Mouse (Mus musculus): ENCODE results near the gene Swt1. TPM values are rescaled to one million over a fixed set of nuclear protein-coding genes. Genes with fewer than 3 reads are reported as not detected.

Swt1 gene
- polyA plus RNA-seq, 1 experiment = 8.9 TPM

GRCm38 (mm10) chr1:151451946-151452345 lies 23.7 kb upstream of the Swt1 start:
- H3K27me3 ChIP-seq (replicated peaks; ENCODE audit: control insufficient read depth, insufficient read depth, low read length) = no peaks in the 10 kb centered on the region
- H3K36me3 ChIP-seq (ENCODE audit: control insufficient read depth, insufficient read depth, low read length) = peaks cover 5% of the 10 kb centered on the region
- DNase-seq = no peak
- no peaks in the 10 kb centered on the region for H3K4me1 ChIP-seq (ENCODE audit: control insufficient read depth, insufficient read depth, low read length)
- no peak overlapping the region for H3K27ac ChIP-seq (ENCODE audit: insufficient read depth, low read depth, low read length)
- WGBS = 98% methylated on average over 11 of the region's 11 CpGs
- TF ChIP-seq CTCF (conservative IDR thresholded peaks at IDR 0.05; ENCODE audit: insufficient read depth, insufficient read length, low read depth, low read length) (no peak), POLR2A (IDR thresholded peaks at IDR 0.05; ENCODE audit: low read depth, low read length) (no peak)
- H3K4me3 ChIP-seq (ENCODE audit: insufficient read depth, low read depth, low read length) = no peak overlapping the region

GRCm38 (mm10) chr1:151450851-151451250 lies 22.6 kb upstream of the Swt1 start:
- WGBS = 89% methylated on average over 2 of the region's 2 CpGs
- H3K36me3 ChIP-seq (ENCODE audit: control insufficient read depth, insufficient read depth, low read length) = peaks cover 10% of the 10 kb centered on the region
- no peaks in the 10 kb centered on the region for H3K27me3 ChIP-seq (replicated peaks; ENCODE audit: control insufficient read depth, insufficient read depth, low read length)

GRCm38 (mm10) chr1:151449866-151450265 lies 21.6 kb upstream of the Swt1 start:
- no peak for TF ChIP-seq POLR2A (IDR thresholded peaks at IDR 0.05; ENCODE audit: low read depth, low read length)
- no peak for TF ChIP-seq CTCF (conservative IDR thresholded peaks at IDR 0.05; ENCODE audit: insufficient read depth, insufficient read length, low read depth, low read length)
- Histone ChIP-seq H3K4me3 (ENCODE audit: insufficient read depth, low read depth, low read length) (no peak overlapping the region), H3K27ac (ENCODE audit: insufficient read depth, low read depth, low read length) (no peak overlapping the region), H3K27me3 (replicated peaks; ENCODE audit: control insufficient read depth, insufficient read depth, low read length) (no peaks in the 10 kb centered on the region), H3K4me1 (ENCODE audit: control insufficient read depth, insufficient read depth, low read length) (no peaks in the 10 kb centered on the region), H3K36me3 (ENCODE audit: control insufficient read depth, insufficient read depth, low read length) (peaks cover 13% of the 10 kb centered on the region)
- no peak for DNase-seq
- WGBS = 96% methylated on average over 10 of the region's 10 CpGs

More at GRCm38 (mm10) chr1:151450851-151451250, 22.6 kb upstream of the Swt1 start:
- no peaks in the 10 kb centered on the region for H3K4me1 ChIP-seq (ENCODE audit: control insufficient read depth, insufficient read depth, low read length)
- no peak overlapping the region for H3K4me3 ChIP-seq (ENCODE audit: insufficient read depth, low read depth, low read length)
- TF ChIP-seq CTCF (conservative IDR thresholded peaks at IDR 0.05; ENCODE audit: insufficient read depth, insufficient read length, low read depth, low read length) (no peak), POLR2A (IDR thresholded peaks at IDR 0.05; ENCODE audit: low read depth, low read length) (no peak)
- no peak for DNase-seq
- no peak overlapping the region for H3K27ac ChIP-seq (ENCODE audit: insufficient read depth, low read depth, low read length)

- Histone ChIP-seq H3K4me3 (ENCODE audit: insufficient read depth, low read depth, low read length) (no peak overlapping the region), H3K27me3 (replicated peaks; ENCODE audit: control insufficient read depth, insufficient read depth, low read length) (no peaks in the 10 kb centered on the region), H3K27ac (ENCODE audit: insufficient read depth, low read depth, low read length) (no peak overlapping the region), H3K36me3 (ENCODE audit: control insufficient read depth, insufficient read depth, low read length) (peaks cover 8% of the 10 kb centered on the region), H3K4me1 (ENCODE audit: control insufficient read depth, insufficient read depth, low read length) (no peaks in the 10 kb centered on the region)
- no peak for TF ChIP-seq POLR2A (IDR thresholded peaks at IDR 0.05; ENCODE audit: low read depth, low read length)
- TF ChIP-seq CTCF (conservative IDR thresholded peaks at IDR 0.05; ENCODE audit: insufficient read depth, insufficient read length, low read depth, low read length) = no peak
- WGBS = 92% methylated on average over 6 of the region's 6 CpGs
- DNase-seq = no peak
Measured at GRCm38 (mm10) chr1:151435431-151435830, 7.2 kb upstream of the Swt1 start.

- Histone ChIP-seq H3K4me1 (ENCODE audit: control insufficient read depth, insufficient read depth, low read length) (peaks cover 12% of the 10 kb centered on the region; the same call in 1 of the 2 replicates), H3K27me3 (replicated peaks; ENCODE audit: control insufficient read depth, insufficient read depth, low read length) (no peaks in the 10 kb centered on the region), H3K27ac (ENCODE audit: insufficient read depth, low read depth, low read length) (peak overlapping the region; percentile 97), H3K4me3 (ENCODE audit: insufficient read depth, low read depth, low read length) (peak overlapping the region; percentile 90), H3K36me3 (ENCODE audit: control insufficient read depth, insufficient read depth, low read length) (peaks cover 3% of the 10 kb centered on the region; the same call in 1 of the 2 replicates)
- no peak for TF ChIP-seq CTCF (conservative IDR thresholded peaks at IDR 0.05; ENCODE audit: insufficient read depth, insufficient read length, low read depth, low read length)
- TF ChIP-seq POLR2A (IDR thresholded peaks at IDR 0.05; ENCODE audit: low read depth, low read length) = no peak
- DNase-seq = peak; percentile 28
- WGBS = 18% methylated on average over 9 of the region's 9 CpGs
Measured at GRCm38 (mm10) chr1:151429316-151429715, 1.1 kb upstream of the Swt1 start.

- TF ChIP-seq POLR2A (IDR thresholded peaks at IDR 0.05; ENCODE audit: low read depth, low read length) = no peak
- no peak for TF ChIP-seq CTCF (conservative IDR thresholded peaks at IDR 0.05; ENCODE audit: insufficient read depth, insufficient read length, low read depth, low read length)
- Histone ChIP-seq H3K4me3 (ENCODE audit: insufficient read depth, low read depth, low read length) (peak overlapping the region; percentile 90), H3K27ac (ENCODE audit: insufficient read depth, low read depth, low read length) (peak overlapping the region; percentile 65; the same call in 1 of the 2 replicates), H3K36me3 (ENCODE audit: control insufficient read depth, insufficient read depth, low read length) (no peaks in the 10 kb centered on the region; the same call in 1 of the 2 replicates), H3K27me3 (replicated peaks; ENCODE audit: control insufficient read depth, insufficient read depth, low read length) (no peaks in the 10 kb centered on the region), H3K4me1 (ENCODE audit: control insufficient read depth, insufficient read depth, low read length) (peaks cover 12% of the 10 kb centered on the region; the same call in 1 of the 2 replicates)
- no peak for DNase-seq
- WGBS = 3% methylated on average over 26 of the region's 26 CpGs
Measured at GRCm38 (mm10) chr1:151427888-151428262, 380 bp downstream of the Swt1 start.

GRCm38 (mm10) chr1:151426947-151427600 lies 1.2 kb downstream of the Swt1 start:
- Histone ChIP-seq H3K36me3 (ENCODE audit: control insufficient read depth, insufficient read depth, low read length) (peaks cover 2% of the 10 kb centered on the region; the same call in 1 of the 2 replicates), H3K27me3 (replicated peaks; ENCODE audit: control insufficient read depth, insufficient read depth, low read length) (no peaks in the 10 kb centered on the region), H3K27ac (ENCODE audit: insufficient read depth, low read depth, low read length) (peak overlapping the region; percentile 64), H3K4me1 (ENCODE audit: control insufficient read depth, insufficient read depth, low read length) (peaks cover 12% of the 10 kb centered on the region; the same call in 1 of the 2 replicates), H3K4me3 (ENCODE audit: insufficient read depth, low read depth, low read length) (0 out of 2 replicates have a peak overlapping the region, but pooled peaks have one; percentile 19)
- WGBS = 12% methylated on average over 7 of the region's 7 CpGs
- TF ChIP-seq POLR2A (IDR thresholded peaks at IDR 0.05; ENCODE audit: low read depth, low read length) (no peak), CTCF (conservative IDR thresholded peaks at IDR 0.05; ENCODE audit: insufficient read depth, insufficient read length, low read depth, low read length) (no peak)
- DNase-seq = peak; percentile 10
